Mouse (Mus musculus) CH12.LX (cell line): ENCODE data around the gene Mybpc1. TPM values are rescaled to one million over a fixed set of nuclear protein-coding genes. Genes with fewer than 3 reads are reported as not detected.

Source experiments
- DNase-seq: peaks from one replicate; pipeline ENCODE4 v3.0.0-alpha.2; 2013; ENCODE audit errors: extremely low read depth
- H3K27ac ChIP-seq: 2 replicates; pipeline ENCODE4 v1.5.1; 2012; ENCODE audit warnings: low read depth, mild to moderate bottlenecking, control low read depth, moderate library complexity; ENCODE audit not compliant: insufficient read depth
- H3K27me3 ChIP-seq: replicated peaks from 2 replicates; pipeline ENCODE3; 2012; ENCODE audit warnings: inconsistent platforms
- H3K36me3 ChIP-seq, 2 experiments: replicated peaks in 1 of 2; 2 replicates each; pipeline versions ENCODE3 to v1.6.1; 2012; ENCODE audit warnings: inconsistent platforms in 1 of 2, low read length in 1 of 2, mild to moderate bottlenecking in 1 of 2, mixed read lengths in 1 of 2, moderate library complexity in 1 of 2; ENCODE audit not compliant: control insufficient read depth in 1 of 2, insufficient read depth in 1 of 2
- H3K4me1 ChIP-seq, 2 experiments: 2 replicates each; pipeline ENCODE4 v1.6.1; 2012; ENCODE audit warnings: inconsistent platforms in 1 of 2, moderate library complexity in 1 of 2; ENCODE audit not compliant: insufficient read depth in 2 of 2, control insufficient read depth in 1 of 2
- H3K4me2 ChIP-seq: 2 replicates; pipeline ENCODE4 v1.6.1; 2012; ENCODE audit warnings: low read depth, mild to moderate bottlenecking, control low read depth; ENCODE audit not compliant: poor library complexity, insufficient read depth, severe bottlenecking
- H3K4me3 ChIP-seq, 3 experiments: fragments of 150-350 bp in 1 of 3; sonication (generic) in 1 of 3; replicated peaks in 1 of 3; 2 replicates each; pipeline versions ENCODE3 to v1.5.1; 2011 to 2012; ENCODE audit warnings: low read depth in 2 of 3, low read length in 2 of 3, mild to moderate bottlenecking in 2 of 3, moderate library complexity in 2 of 3, control low read depth in 1 of 3, improper control_type of control experiment in 1 of 3, inconsistent platforms in 1 of 3, mixed read lengths in 1 of 3; ENCODE audit not compliant: poor library complexity in 1 of 3
- H3K79me2 ChIP-seq: replicated peaks from 2 replicates; pipeline ENCODE4 v1.6.1; 2012; ENCODE audit warnings: mild to moderate bottlenecking, moderate library complexity; ENCODE audit not compliant: control insufficient read depth, poor library complexity, insufficient read depth, severe bottlenecking; ENCODE audit errors: extremely low read depth
- H3K9ac ChIP-seq: 2 replicates; pipeline ENCODE4 v1.6.1; 2012; ENCODE audit warnings: low read depth, mild to moderate bottlenecking, control low read depth, moderate library complexity; ENCODE audit not compliant: insufficient read depth
- H3K9me3 ChIP-seq: replicated peaks from 2 replicates; pipeline ENCODE3; 2012; ENCODE audit warnings: low read length, inconsistent platforms, mixed read lengths
- BHLHE40 ChIP-seq: IDR thresholded peaks from 2 replicates; pipeline ENCODE4 v1.6.1; 2011; ENCODE audit warnings: mild to moderate bottlenecking, low read depth, low read length, improper control_type of control experiment
- CHD1 ChIP-seq: IDR thresholded peaks from 2 replicates; pipeline ENCODE4 v1.6.1; 2012; ENCODE audit warnings: low read depth, low read length, improper control_type of control experiment, inconsistent platforms
- E2F4 ChIP-seq: IDR thresholded peaks from 2 replicates; pipeline ENCODE4 v1.6.1; 2011; ENCODE audit warnings: low read depth, low read length, improper control_type of control experiment; ENCODE audit not compliant: insufficient replicate concordance
- EP300 ChIP-seq: IDR thresholded peaks from 2 replicates; pipeline ENCODE4 v1.6.1; 2011; ENCODE audit warnings: low read length, improper control_type of control experiment
- ETS1 ChIP-seq: conservative IDR thresholded peaks from 2 replicates; pipeline ENCODE4 v1.6.1; 2012; ENCODE audit warnings: low read depth, mild to moderate bottlenecking, inconsistent platforms, low read length, improper control_type of control experiment, moderate library complexity
- GABPA ChIP-seq: IDR thresholded peaks from 2 replicates; pipeline ENCODE4 v1.6.1; 2012; ENCODE audit warnings: low read depth, low read length, improper control_type of control experiment, inconsistent platforms; ENCODE audit not compliant: insufficient replicate concordance
- IRF4 ChIP-seq: IDR thresholded peaks from 2 replicates; pipeline ENCODE4 v1.6.1; 2014; ENCODE audit warnings: low read depth, mild to moderate bottlenecking, inconsistent platforms, low read length, improper control_type of control experiment
- KAT2A ChIP-seq: IDR thresholded peaks from 2 replicates; pipeline ENCODE4 v1.6.1; 2012; ENCODE audit warnings: low read length, improper control_type of control experiment, inconsistent platforms; ENCODE audit not compliant: insufficient replicate concordance
- MAFK ChIP-seq: IDR thresholded peaks from 2 replicates; pipeline ENCODE4 v1.6.1; 2011; ENCODE audit warnings: low read length, improper control_type of control experiment; ENCODE audit not compliant: insufficient replicate concordance
- MXI1 ChIP-seq: IDR thresholded peaks from 2 replicates; pipeline ENCODE4 v1.6.1; 2011; ENCODE audit warnings: mild to moderate bottlenecking, low read depth, low read length, improper control_type of control experiment
- MYC ChIP-seq: IDR thresholded peaks from 2 replicates; pipeline ENCODE4 v1.6.1; 2011; ENCODE audit warnings: low read depth, mild to moderate bottlenecking, improper control_type of control experiment, low read length
- NRF1 ChIP-seq: IDR thresholded peaks from 2 replicates; pipeline ENCODE4 v1.6.1; 2014; ENCODE audit warnings: low read depth, mild to moderate bottlenecking, inconsistent platforms, low read length, improper control_type of control experiment, moderate library complexity
- PAX5 ChIP-seq: IDR thresholded peaks from 2 replicates; pipeline ENCODE4 v1.6.1; 2012; ENCODE audit warnings: low read length, inconsistent platforms, mixed read lengths
- RAD21 ChIP-seq: IDR thresholded peaks from 2 replicates; pipeline ENCODE4 v1.6.1; 2011; ENCODE audit warnings: low read depth, mild to moderate bottlenecking, low read length, improper control_type of control experiment, moderate library complexity
- RCOR1 ChIP-seq: conservative IDR thresholded peaks from 2 replicates; pipeline ENCODE4 v1.6.1; 2012; ENCODE audit warnings: low read depth, mild to moderate bottlenecking, inconsistent platforms, low read length, improper control_type of control experiment
- USF2 ChIP-seq: conservative IDR thresholded peaks from 2 replicates; pipeline ENCODE4 v1.6.1; 2011; ENCODE audit warnings: low read depth, low read length, improper control_type of control experiment
- ZKSCAN1 ChIP-seq: IDR thresholded peaks from 2 replicates; pipeline ENCODE4 v1.6.1; 2012; ENCODE audit warnings: low read depth, inconsistent platforms, low read length, improper control_type of control experiment, borderline replicate concordance
- ZNF384 ChIP-seq: IDR thresholded peaks from 2 replicates; pipeline ENCODE4 v1.6.1; 2012; ENCODE audit warnings: low read depth, low read length, improper control_type of control experiment, inconsistent platforms
- dilution Hi-C: fragments of 300-500 bp; cut with MboI; formaldehyde crosslinking; loops from 2 replicates; pipeline ENCODE4 v1.14.3; 2020; ENCODE audit warnings: low sequenced_read_pairs; ENCODE audit not compliant: extremely low pct_unique_long_range_greater_than_20kb, extremely low pct_ligation_motif_present
- in situ Hi-C: fragments of 300-500 bp; cut with MboI; formaldehyde crosslinking; loops from 3 replicates; pipeline ENCODE4 v1.14.3; 2019; ENCODE audit warnings: low sequenced_read_pairs, low pct_ligation_motif_present, low pct_unique_long_range_greater_than_20kb, mixed read lengths
- polyA plus RNA-seq: library from polyadenylated mRNA; unstranded; fragments of >175 nt; gene quantifications from 2 replicates; pipeline ENCODE4 v1.2.1, GENCODE M21; 2012; ENCODE audit warnings: low read depth; ENCODE audit not compliant: insufficient read length
- total RNA-seq, 2 experiments: library from RNA; depleted of rRNA; stranded (reverse); fragments of 300-350 nt in 1 of 2; fragments of >200 nt in 1 of 2; gene quantifications; 2 replicates each; pipeline ENCODE4 v1.2.3; 2012 to 2014

Mybpc1 gene
- total and polyA plus RNA-seq, 3 experiments, result not detected

GRCm38 (mm10) chr10:88574115-88574635 is 30.8 kb downstream of the Mybpc1 start:
- H3K36me3 ChIP-seq, result no peaks in the 10 kb centered on the region
- no peaks in the 10 kb centered on the region for H3K9me3 ChIP-seq
- no peak overlapping the region for H3K9ac ChIP-seq
- TF ChIP-seq E2F4, result no peak
- TF ChIP-seq KAT2A, result no peak
- TF ChIP-seq GABPA, result no peak
- no peak for TF ChIP-seq RCOR1
- no peak for TF ChIP-seq MYC
- TF ChIP-seq MXI1, result no peak
- no peak for TF ChIP-seq EP300
- no peak for TF ChIP-seq ZKSCAN1
- no peak for TF ChIP-seq USF2
- TF ChIP-seq IRF4, result no peak
- no peak for TF ChIP-seq PAX5
- TF ChIP-seq BHLHE40, result no peak
- no peak for TF ChIP-seq ETS1
- TF ChIP-seq MAFK, result no peak
- TF ChIP-seq RAD21, result no peak
- no peak for TF ChIP-seq CHD1
- no peak for TF ChIP-seq NRF1
- H3K79me2 ChIP-seq, result no peaks in the 10 kb centered on the region
- H3K4me1 ChIP-seq, result peaks cover 6% of the 10 kb centered on the region in 2 experiments; a peak in 3 of 4 replicates
- in situ Hi-C loops (no loop called here), dilution Hi-C loops (no loop called here)
- peak overlapping the region; percentile 16; the same call in 1 of the 2 replicates for H3K4me2 ChIP-seq
- no peak overlapping the region for H3K4me3 ChIP-seq
- no peak overlapping the region for H3K27ac ChIP-seq
- no peak for DNase-seq
- no peaks in the 10 kb centered on the region for H3K27me3 ChIP-seq

GRCm38 (mm10) chr10:88572123-88572522 is 32.8 kb downstream of the Mybpc1 start:
- H3K9ac ChIP-seq, result no peak overlapping the region
- no peak overlapping the region for H3K27ac ChIP-seq
- no peak for TF ChIP-seq ZNF384
- no peaks in the 10 kb centered on the region for H3K79me2 ChIP-seq
- no peaks in the 10 kb centered on the region for H3K27me3 ChIP-seq
- peaks cover 6% of the 10 kb centered on the region in 2 experiments; a peak in 3 of 4 replicates for H3K4me1 ChIP-seq
- no peaks in the 10 kb centered on the region for H3K9me3 ChIP-seq
- H3K4me2 ChIP-seq, result no peak overlapping the region
- no peak overlapping the region for H3K4me3 ChIP-seq
- in situ Hi-C loops, result no loop called here
- dilution Hi-C loops, result no loop called here
- no peaks in the 10 kb centered on the region for H3K36me3 ChIP-seq
- DNase-seq, result no peak
